9 mouse cellular contexts compared by ENCODE assay signal in genomic region chr4:134362586-134362985, GRCm38 (mm10). TPM values are rescaled to one million over a fixed set of nuclear protein-coding genes. Genes with fewer than 3 reads are reported as not detected.
A peak's percentile ranks its signal among the peaks of the same experiment; 100 is the strongest.
DNase-seq lines count a peak whose midpoint lies in the region; ATAC-seq lines count a peak whose summit lies in the region.
"Had no signal": no experiment of that assay in that cellular context is flagged by ENCODE, and none has a peak within 500 bp of the region (broad histone marks: within the 10 kb centered on the region; RNA-seq: fewer than 3 reads in every experiment).

No protein-coding gene starts in this region.

- 32% methylated on average over 9 of the region's 9 CpGs for WGBS in intestine, embryonic 15.5 days
- 22% methylated on average over 9 of the region's 9 CpGs for WGBS in midbrain, embryonic 11.5 days
- WGBS in forebrain, embryonic 11.5 days = 25% methylated on average over 9 of the region's 9 CpGs

- H3K27me3 ChIP-seq in intestine, embryonic 15.5 days (replicated peaks) = no peaks in the 10 kb centered on the region
- peaks cover 2% of the 10 kb centered on the region; the same call in 1 of the 2 replicates for H3K27me3 ChIP-seq in midbrain, embryonic 11.5 days (ENCODE audit: control insufficient read depth, insufficient read depth, low read length)
- H3K27me3 ChIP-seq in forebrain, embryonic 11.5 days (ENCODE audit: control insufficient read depth, insufficient read depth, low read length) = peaks cover 2% of the 10 kb centered on the region; the same call in 1 of the 2 replicates

- no peaks in the 10 kb centered on the region for H3K36me3 ChIP-seq in intestine, embryonic 15.5 days
- no peaks in the 10 kb centered on the region for H3K36me3 ChIP-seq in midbrain, embryonic 11.5 days (ENCODE audit: control insufficient read depth, insufficient read depth, low read length)
- H3K36me3 ChIP-seq in forebrain, embryonic 11.5 days (ENCODE audit: control insufficient read depth, insufficient read depth, low read length) = no peaks in the 10 kb centered on the region

- H3K4me1 ChIP-seq in intestine, embryonic 15.5 days (replicated peaks) = peaks cover 20% of the 10 kb centered on the region
- H3K4me1 ChIP-seq in midbrain, embryonic 11.5 days (ENCODE audit: control insufficient read depth, insufficient read depth, low read length) = no peaks in the 10 kb centered on the region
- H3K4me1 ChIP-seq in forebrain, embryonic 11.5 days (replicated peaks; ENCODE audit: control insufficient read depth, insufficient read depth, low read length) = no peaks in the 10 kb centered on the region

- H3K4me3 ChIP-seq in intestine, embryonic 15.5 days (replicated peaks) = no peak overlapping the region
- H3K4me3 ChIP-seq in midbrain, embryonic 11.5 days (ENCODE audit: low read depth, low read length) = no peak overlapping the region
- no peak overlapping the region for H3K4me3 ChIP-seq in forebrain, embryonic 11.5 days (ENCODE audit: low read depth, low read length)

- no peak overlapping the region for H3K9ac ChIP-seq in intestine, embryonic 15.5 days
- H3K9ac ChIP-seq in midbrain, embryonic 11.5 days (ENCODE audit: low read length) = no peak overlapping the region
- no peak overlapping the region for H3K9ac ChIP-seq in forebrain, embryonic 11.5 days (ENCODE audit: low read length)

- ATAC-seq in intestine, embryonic 15.5 days = no peak
- no peak for ATAC-seq in midbrain, embryonic 11.5 days (ENCODE audit: low FRiP score)
- no peak for ATAC-seq in forebrain, embryonic 11.5 days (replicated peaks; ENCODE audit: low FRiP score)

- peak; percentile 71 for DNase-seq in embryo, embryonic 10 days (ENCODE audit: low spot score)
- no peak for DNase-seq in embryo, embryonic 9.5 days (ENCODE audit: extremely low spot score)
- peak; percentile 68 to 83 for DNase-seq in adrenal gland, postnatal 36 days
- peak; percentile 48 to 57 for DNase-seq in lung, postnatal 4 days
- no peak for DNase-seq in midbrain, embryonic 11.5 days (ENCODE audit: low spot score, missing footprints)
- no peak for DNase-seq in forebrain, embryonic 11.5 days (ENCODE audit: low spot score)
- DNase-seq in layer of hippocampus, postnatal 10 days (ENCODE audit: low spot score in 2 of 2) = no peak

- no peaks in the 10 kb centered on the region for H3K9me3 ChIP-seq in intestine, embryonic 15.5 days
- H3K9me3 ChIP-seq in midbrain, embryonic 11.5 days (ENCODE audit: control insufficient read depth, low read length) = no peaks in the 10 kb centered on the region
- H3K9me3 ChIP-seq in forebrain, embryonic 11.5 days (ENCODE audit: control insufficient read depth, low read length) = no peaks in the 10 kb centered on the region

- no peak overlapping the region for H3K27ac ChIP-seq in intestine, embryonic 15.5 days
- no peak overlapping the region for H3K27ac ChIP-seq in midbrain, embryonic 11.5 days (ENCODE audit: low read depth, low read length)
- H3K27ac ChIP-seq in forebrain, embryonic 11.5 days (ENCODE audit: low read depth, low read length) = no peak overlapping the region

- H3K4me2 ChIP-seq in intestine, embryonic 15.5 days (replicated peaks) = peak overlapping the region; percentile 27
- no peak overlapping the region for H3K4me2 ChIP-seq in midbrain, embryonic 11.5 days
- H3K4me2 ChIP-seq in forebrain, embryonic 11.5 days (ENCODE audit: low read depth, low read length, severe bottlenecking) = no peak overlapping the region

RNA-seq across cellular contexts. Expression of gene Slc30a2, which starts 19.6 kb away (rescaled TPM):
- 10 to 100 TPM; 21.6 to 41.1 TPM for total RNA-seq in adrenal gland, postnatal 36 days (2021)
- 4.4 and 4.5 TPM in 2 replicates for polyA plus RNA-seq in intestine, embryonic 15.5 days (2015; fragmentation: Nextera tagmentation; extraction: Ambion mirVana)
- polyA plus RNA-seq in midbrain, embryonic 11.5 days (2014; fragmentation: Nextera tagmentation; extraction: Ambion mirVana) = not detected in 2 replicates
- not detected in 2 replicates for polyA plus RNA-seq in forebrain, embryonic 11.5 days (2014; fragmentation: Nextera tagmentation; extraction: Ambion mirVana)
- total RNA-seq in layer of hippocampus, postnatal 10 days (2021) = not detected
- polyA plus RNA-seq: C2C12 had no signal

RNA-seq across cellular contexts. Expression of gene Extl1, which starts 21.1 kb away (rescaled TPM):
- 1 to 10 TPM; 1.7 to 2.3 TPM for total RNA-seq in adrenal gland, postnatal 36 days (2021)
- 1.4 and 1.5 TPM in 2 replicates for polyA plus RNA-seq in intestine, embryonic 15.5 days (2015; fragmentation: Nextera tagmentation; extraction: Ambion mirVana)
- polyA plus RNA-seq in midbrain, embryonic 11.5 days (2014; fragmentation: Nextera tagmentation; extraction: Ambion mirVana) = 0.06 and 0.11 TPM in 2 replicates
- 0.15 and 0.71 TPM in 2 replicates for polyA plus RNA-seq in forebrain, embryonic 11.5 days (2014; fragmentation: Nextera tagmentation; extraction: Ambion mirVana)
- total RNA-seq in layer of hippocampus, postnatal 10 days (2021) = 10 to 100 TPM; 26.2 to 27.5 TPM

RNA-seq across cellular contexts. Expression of gene Pafah2, which starts 33.5 kb away (rescaled TPM):
- total RNA-seq in adrenal gland, postnatal 36 days (2021) = 10 to 100 TPM; 14.7 to 16.0 TPM
- polyA plus RNA-seq in intestine, embryonic 15.5 days (2015; fragmentation: Nextera tagmentation; extraction: Ambion mirVana) = 42.4 and 42.6 TPM in 2 replicates
- 8.8 and 10.0 TPM in 2 replicates for polyA plus RNA-seq in midbrain, embryonic 11.5 days (2014; fragmentation: Nextera tagmentation; extraction: Ambion mirVana)
- polyA plus RNA-seq in forebrain, embryonic 11.5 days (2014; fragmentation: Nextera tagmentation; extraction: Ambion mirVana) = 7.2 and 8.8 TPM in 2 replicates
- total RNA-seq in layer of hippocampus, postnatal 10 days (2021) = 10 to 100 TPM; 11.5 to 13.1 TPM

RNA-seq across cellular contexts. Expression of gene Trim63, which starts 47.7 kb away (rescaled TPM):
- not detected for total RNA-seq in adrenal gland, postnatal 36 days (2021)
- polyA plus RNA-seq in intestine, embryonic 15.5 days (2015; fragmentation: Nextera tagmentation; extraction: Ambion mirVana) = 0.68 and 1.0 TPM in 2 replicates
- 0.11 TPM in 1 of 2 replicates, not detected in the other for polyA plus RNA-seq in midbrain, embryonic 11.5 days (2014; fragmentation: Nextera tagmentation; extraction: Ambion mirVana)
- 0.13 TPM in 1 of 2 replicates, not detected in the other for polyA plus RNA-seq in forebrain, embryonic 11.5 days (2014; fragmentation: Nextera tagmentation; extraction: Ambion mirVana)
- under 1 TPM; 0.25 to 0.71 TPM for total RNA-seq in layer of hippocampus, postnatal 10 days (2021)

Comparison
In these comparisons a context has a peak if more than half of its experiments do, and no peak if none do; other contexts are left out.
1. DNase-seq: peak in embryo, embryonic 10 days (single experiment), adrenal gland, postnatal 36 days (2 of 2) and lung, postnatal 4 days (2 of 2); none in embryo, embryonic 9.5 days (single experiment), midbrain, embryonic 11.5 days (single experiment), forebrain, embryonic 11.5 days (single experiment) and layer of hippocampus, postnatal 10 days (0 of 2).